Mouse (Mus musculus) naive thymus-derived CD4-positive, alpha-beta T cell, adult 2 months (primary cell): ENCODE measurements around the gene Nf1.

Source experiments
- DNase-seq: peaks from one replicate; pipeline ENCODE4 v3.0.0-alpha.2; 2011; ENCODE audit warnings: low read depth

The Nf1 gene

GRCm38 (mm10) chr11:79529226-79529625 is 189.7 kb downstream of the Nf1 start:
- DNase-seq, result no peak

- peak; percentile 51 for DNase-seq
Observed at GRCm38 (mm10) chr11:79529736-79530135, 190.2 kb downstream of the Nf1 start.

GRCm38 (mm10) chr11:79530333-79530761 is 190.9 kb downstream of the Nf1 start, which contains the start of the genes Evi2 and Evi2a:
Gene Evi2 (minus strand): TSS chr11:79530589.
Gene Evi2a (minus strand): TSS chr11:79530609.
- peak; percentile 85 for DNase-seq

GRCm38 (mm10) chr11:79530774-79531173 is 191.3 kb downstream of the Nf1 start:
- DNase-seq, result peak; percentile 67

- DNase-seq, result no peak
Observed at GRCm38 (mm10) chr11:79531485-79531884, 192.0 kb downstream of the Nf1 start.

GRCm38 (mm10) chr11:79533311-79533710 is 193.8 kb downstream of the Nf1 start:
- DNase-seq, result no peak

GRCm38 (mm10) chr11:79533950-79534690 is 194.6 kb downstream of the Nf1 start:
- no peak for DNase-seq

- no peak for DNase-seq
Observed at GRCm38 (mm10) chr11:79535554-79535953, 196.1 kb downstream of the Nf1 start.

GRCm38 (mm10) chr11:79536293-79536692 is 196.8 kb downstream of the Nf1 start:
- no peak for DNase-seq

- peak; percentile 53 for DNase-seq
Observed at GRCm38 (mm10) chr11:79552622-79553021, 213.1 kb downstream of the Nf1 start.

GRCm38 (mm10) chr11:79560536-79560935 is 221.0 kb downstream of the Nf1 start:
- no peak for DNase-seq

GRCm38 (mm10) chr11:79563493-79563892 is 224.0 kb downstream of the Nf1 start:
- DNase-seq, result no peak

GRCm38 (mm10) chr11:79566947-79567346 is 227.5 kb downstream of the Nf1 start:
- DNase-seq, result no peak

GRCm38 (mm10) chr11:79568197-79568911 is 228.9 kb downstream of the Nf1 start:
- DNase-seq, result no peak

- DNase-seq, result no peak
Observed at GRCm38 (mm10) chr11:79570319-79570718, 230.8 kb downstream of the Nf1 start.

- DNase-seq, result no peak
Observed at GRCm38 (mm10) chr11:79573836-79574235, 234.3 kb downstream of the Nf1 start.

- no peak for DNase-seq
Observed at GRCm38 (mm10) chr11:79575383-79576073, 236.0 kb downstream of the Nf1 start.

GRCm38 (mm10) chr11:79577741-79578140 is 238.2 kb downstream of the Nf1 start:
- DNase-seq, result peak; percentile 91

- no peak for DNase-seq
Observed at GRCm38 (mm10) chr11:79580660-79581059, 241.2 kb downstream of the Nf1 start.

- DNase-seq, result no peak
Observed at GRCm38 (mm10) chr11:79581257-79581656, 241.8 kb downstream of the Nf1 start.

GRCm38 (mm10) chr11:79584191-79584590 is 244.7 kb downstream of the Nf1 start:
- peak; percentile 83 for DNase-seq

- DNase-seq, result peak; percentile 78
Observed at GRCm38 (mm10) chr11:79589317-79590075, 250.0 kb downstream of the Nf1 start.
